ENCODE assay signal across 8 mouse cellular contexts in genomic region chr16:31004321-31004682, GRCm38 (mm10).
DNase-seq lines count a peak whose midpoint lies in the region; ATAC-seq and TF ChIP-seq lines count a peak whose summit lies in the region.

No protein-coding gene starts in this region.

- ATAC-seq in heart, embryonic 16.5 days (replicated peaks; ENCODE audit: extremely low read depth, insufficient read depth, low FRiP score), result no peak; the same call in 1 of the 2 replicates
- no peak for ATAC-seq in forebrain, embryonic 12.5 days (ENCODE audit: low FRiP score)
- no peak for ATAC-seq in limb, embryonic 13.5 days (ENCODE audit: low FRiP score, low read depth)

- 0 out of 2 replicates have a peak overlapping the region, but pooled peaks have one; percentile 1 for H3K9ac ChIP-seq in heart, embryonic 16.5 days (ENCODE audit: low read length)
- no peak overlapping the region for H3K9ac ChIP-seq in ES-Bruce4 (ENCODE audit: low read depth, poor library complexity, severe bottlenecking)
- no peak overlapping the region for H3K9ac ChIP-seq in forebrain, embryonic 12.5 days
- 0 out of 2 replicates have a peak overlapping the region, but pooled peaks have one; percentile 9 for H3K9ac ChIP-seq in limb, embryonic 13.5 days

- no peak overlapping the region for H3K4me2 ChIP-seq in heart, embryonic 16.5 days (ENCODE audit: low read depth, low read length)
- H3K4me2 ChIP-seq in forebrain, embryonic 12.5 days, result 0 out of 2 replicates have a peak overlapping the region, but pooled peaks have one; percentile 36
- H3K4me2 ChIP-seq in limb, embryonic 13.5 days (replicated peaks), result peak overlapping the region; percentile 50

- peak overlapping the region; percentile 79 for H3K27ac ChIP-seq in heart, embryonic 16.5 days (ENCODE audit: low read length)
- peak overlapping the region; percentile 40 for H3K27ac ChIP-seq in ES-Bruce4 (ENCODE audit: insufficient read depth, low read length)
- H3K27ac ChIP-seq in forebrain, embryonic 12.5 days, result peak overlapping the region; percentile 59
- H3K27ac ChIP-seq in limb, embryonic 13.5 days, result peak overlapping the region; percentile 55

- H3K36me3 ChIP-seq in heart, embryonic 16.5 days (ENCODE audit: control insufficient read depth, insufficient read depth), result no peaks in the 10 kb centered on the region
- H3K36me3 ChIP-seq in ES-Bruce4 (ENCODE audit: control insufficient read depth, insufficient read depth, low read length, poor library complexity, severe bottlenecking), result no peaks in the 10 kb centered on the region
- H3K36me3 ChIP-seq in forebrain, embryonic 12.5 days (replicated peaks), result no peaks in the 10 kb centered on the region
- no peaks in the 10 kb centered on the region for H3K36me3 ChIP-seq in limb, embryonic 13.5 days

- 53% methylated on average over 2 of the region's 2 CpGs for WGBS in heart, embryonic 16.5 days
- WGBS in forebrain, embryonic 12.5 days, result 40% methylated on average over 2 of the region's 2 CpGs
- 21% methylated on average over 2 of the region's 2 CpGs for WGBS in limb, embryonic 13.5 days

- no peaks in the 10 kb centered on the region for H3K9me3 ChIP-seq in heart, embryonic 16.5 days (replicated peaks; ENCODE audit: control insufficient read depth, low read length)
- H3K9me3 ChIP-seq in ES-Bruce4 (replicated peaks; ENCODE audit: control insufficient read depth, insufficient read depth, low read length, poor library complexity, severe bottlenecking), result no peaks in the 10 kb centered on the region
- no peaks in the 10 kb centered on the region for H3K9me3 ChIP-seq in forebrain, embryonic 12.5 days
- no peaks in the 10 kb centered on the region for H3K9me3 ChIP-seq in limb, embryonic 13.5 days

- peaks cover 26% of the 10 kb centered on the region for H3K4me1 ChIP-seq in heart, embryonic 16.5 days (ENCODE audit: control insufficient read depth, insufficient read depth, low read length)
- H3K4me1 ChIP-seq in ES-Bruce4 (ENCODE audit: control insufficient read depth, insufficient read depth, low read length), result peaks cover 10% of the 10 kb centered on the region
- H3K4me1 ChIP-seq in forebrain, embryonic 12.5 days, result peaks cover 23% of the 10 kb centered on the region
- H3K4me1 ChIP-seq in limb, embryonic 13.5 days, result peaks cover 37% of the 10 kb centered on the region

- no peak for TF ChIP-seq EP300 in ES-Bruce4 (IDR thresholded peaks at IDR 0.05; ENCODE audit: insufficient read depth, low read depth, low read length)

- no peak for TF ChIP-seq CTCF in ES-Bruce4 (IDR thresholded peaks at IDR 0.05; ENCODE audit: low read depth, low read length)

- H3K27me3 ChIP-seq in heart, embryonic 16.5 days (ENCODE audit: control insufficient read depth, insufficient read depth, low read length), result no peaks in the 10 kb centered on the region
- H3K27me3 ChIP-seq in ES-Bruce4 (ENCODE audit: control insufficient read depth, insufficient read depth, low read length, poor library complexity, severe bottlenecking), result no peaks in the 10 kb centered on the region
- no peaks in the 10 kb centered on the region for H3K27me3 ChIP-seq in forebrain, embryonic 12.5 days
- H3K27me3 ChIP-seq in limb, embryonic 13.5 days, result no peaks in the 10 kb centered on the region

- DNase-seq in heart, postnatal 14 days, result no peak
- DNase-seq in Muller cell, postnatal 12 days (ENCODE audit: inconsistent ontology term), result no peak
- DNase-seq in left cerebral cortex, postnatal 36 days (ENCODE audit: low spot score in 2 of 2), result no peak
- DNase-seq in adrenal gland, postnatal 14 days, result no peak

- no peak overlapping the region for H3K4me3 ChIP-seq in heart, embryonic 16.5 days (ENCODE audit: low read length)
- H3K4me3 ChIP-seq in ES-Bruce4 (ENCODE audit: low read depth, low read length), result no peak overlapping the region
- H3K4me3 ChIP-seq in forebrain, embryonic 12.5 days (replicated peaks), result no peak overlapping the region
- no peak overlapping the region for H3K4me3 ChIP-seq in limb, embryonic 13.5 days

- intact Hi-C loops in heart, postnatal 14 days (cut with DNase I), result no loop called here
- intact Hi-C loops in left cerebral cortex, postnatal 36 days (cut with DNase I), result no loop called here

- no peak for TF ChIP-seq POLR2A in ES-Bruce4 (IDR thresholded peaks at IDR 0.05; ENCODE audit: insufficient read depth, low read length)

Comparison
In these comparisons a context has a peak if more than half of its experiments do, and no peak if none do; other contexts are left out.
1. H3K9ac ChIP-seq: peak in heart, embryonic 16.5 days (single experiment) and limb, embryonic 13.5 days (single experiment); none in ES-Bruce4 (single experiment) and forebrain, embryonic 12.5 days (single experiment).
2. Peak in every context shown above with its lines, with median percentiles within 50 percentile points of each other: H3K27ac ChIP-seq.